Mouse (Mus musculus) olfactory bulb, adult 2 months (tissue): ENCODE results near the gene Stk17b. TPM values are rescaled to one million over a fixed set of nuclear protein-coding genes. Genes with fewer than 3 reads are reported as not detected.
"Not testable (repeated sequence)": the region's sequence is repeated elsewhere in the genome, so short reads cannot be mapped to it uniquely, and the experiment has no call there.

Experiments
- H3K27ac ChIP-seq: fragments of 200-500 bp; 2 replicates; pipeline ENCODE4 v1.5.1; 2012; ENCODE audit warnings: low read depth, low read length; ENCODE audit not compliant: insufficient read depth
- H3K4me1 ChIP-seq: fragments of 200-500 bp; 2 replicates; pipeline ENCODE4 v1.6.1; 2012; ENCODE audit warnings: low read length; ENCODE audit not compliant: control insufficient read depth, insufficient read depth
- H3K4me3 ChIP-seq: fragments of 200-500 bp; 2 replicates; pipeline ENCODE4 v1.5.1; 2012; ENCODE audit warnings: mild to moderate bottlenecking, low read depth, low read length, moderate library complexity; ENCODE audit not compliant: insufficient read depth
- CTCF ChIP-seq: fragments of 200-500 bp; IDR thresholded peaks from 2 replicates; pipeline ENCODE4 v1.5.1; 2012; ENCODE audit warnings: low read depth, mild to moderate bottlenecking, low read length, moderate library complexity; ENCODE audit not compliant: insufficient read depth
- POLR2A ChIP-seq: fragments of 200-500 bp; IDR thresholded peaks from 2 replicates; pipeline ENCODE4 v1.6.1; 2012; ENCODE audit warnings: mild to moderate bottlenecking, low read depth, low read length, moderate library complexity; ENCODE audit not compliant: insufficient read depth
- WGBS: fragments of 180-500 bp; shearing (Covaris S2); methylation state at CpG from one replicate; pipeline ENCODE4 v1.1.7; 2018; 5-methylcytosine and 5-hydroxymethylcytosine counted together
- polyA plus RNA-seq: library from polyadenylated mRNA; stranded (reverse); fragments of >200 nt; gene quantifications from 2 replicates; pipeline ENCODE4 v1.2.4, GENCODE M21; 2012; ENCODE audit warnings: low replicate concordance; ENCODE audit not compliant: missing spikeins, insufficient read depth, insufficient read length

The Stk17b gene
- polyA plus RNA-seq, 1 experiment = not detected

DNA sequence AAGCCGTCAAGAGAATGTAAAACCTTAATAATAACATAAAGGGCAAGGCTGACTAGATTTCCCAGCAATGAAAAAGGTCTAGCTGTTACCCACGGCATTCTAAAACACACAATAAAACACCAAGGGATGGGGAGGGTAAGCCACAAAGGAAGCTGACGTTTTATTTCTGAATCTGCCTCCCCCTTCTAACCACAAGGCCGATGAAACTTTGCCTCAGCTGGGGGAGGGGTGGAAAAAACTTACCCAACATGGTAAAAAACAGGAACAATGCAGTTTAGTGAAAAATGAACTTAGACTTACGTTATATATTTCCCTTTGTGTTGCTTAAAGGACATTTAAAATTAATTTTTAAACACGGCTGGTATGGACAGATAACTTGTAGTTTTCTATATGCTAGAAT lies 11.0 kb downstream of the Stk17b start:
- TF ChIP-seq CTCF = no peak
- no peak overlapping the region for H3K4me3 ChIP-seq
- H3K27ac ChIP-seq = no peak overlapping the region
- no peaks in the 10 kb centered on the region for H3K4me1 ChIP-seq
- 58% methylated on average over 6 of the region's 6 CpGs for WGBS

DNA sequence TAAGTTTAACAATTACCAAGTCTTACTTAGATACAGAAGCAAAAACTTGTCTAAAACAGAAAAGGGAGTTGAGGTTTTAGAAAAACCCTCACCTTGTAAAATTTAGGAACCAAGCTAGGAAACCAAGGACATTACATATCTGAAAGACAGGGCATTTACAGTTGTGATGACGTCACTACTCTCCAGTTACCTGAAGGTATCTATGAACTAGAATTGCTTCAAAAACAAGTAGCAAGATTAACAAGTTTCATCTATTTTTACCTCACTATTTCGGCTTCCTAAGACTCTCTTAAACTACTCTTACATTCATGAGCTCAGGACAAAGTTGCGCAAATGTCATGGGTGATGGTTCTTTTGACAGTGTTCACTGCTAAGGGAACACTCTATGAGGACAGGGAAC lies 12.1 kb downstream of the Stk17b start:
- TF ChIP-seq POLR2A (no peak), CTCF (no peak)
- H3K4me3 ChIP-seq = no peak overlapping the region
- H3K4me1 ChIP-seq = no peaks in the 10 kb centered on the region
- WGBS = 96% methylated on average over 3 of the region's 3 CpGs
- H3K27ac ChIP-seq = no peak overlapping the region

DNA sequence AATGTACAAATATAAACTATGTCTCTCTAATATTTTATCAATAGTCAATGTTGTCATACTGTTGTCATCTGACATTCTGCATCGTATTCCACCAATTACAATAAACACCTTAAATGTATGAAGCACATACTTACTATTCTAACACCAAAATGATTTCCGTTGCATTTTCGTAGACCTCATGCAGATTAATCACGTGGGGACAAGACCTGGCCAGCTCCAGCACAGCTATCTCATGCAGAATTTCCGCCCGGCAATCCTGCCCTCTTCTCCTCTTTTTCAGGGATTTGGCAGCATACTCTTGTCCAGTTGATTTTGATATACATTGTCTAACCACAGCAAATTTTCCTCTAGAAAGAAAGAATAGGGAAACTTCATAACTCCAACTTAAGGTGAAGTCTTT lies 13.5 kb downstream of the Stk17b start:
- no peak overlapping the region for H3K27ac ChIP-seq
- 91% methylated on average over 6 of the region's 6 CpGs for WGBS
- TF ChIP-seq CTCF = no peak
- TF ChIP-seq POLR2A = no peak
- H3K4me3 ChIP-seq = no peak overlapping the region
- no peaks in the 10 kb centered on the region for H3K4me1 ChIP-seq

DNA sequence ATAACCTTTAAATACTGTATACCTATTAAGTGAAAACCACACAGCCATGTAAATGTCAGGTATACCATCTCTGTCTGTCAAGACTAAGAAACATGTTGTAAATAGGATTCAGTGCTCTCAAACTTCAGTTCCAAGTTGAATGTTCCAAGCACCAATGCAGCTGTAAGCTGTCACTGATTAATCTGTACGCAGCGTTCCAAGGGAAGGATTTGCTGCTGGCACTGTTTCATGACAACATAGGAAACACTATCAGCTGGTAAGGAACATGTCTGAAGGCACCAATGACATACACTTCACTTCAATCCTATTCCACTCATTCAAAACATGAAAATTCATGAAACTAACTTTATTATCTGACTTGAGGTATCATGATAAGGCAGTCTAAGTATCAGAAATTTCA lies 18.9 kb downstream of the Stk17b start:
- Histone ChIP-seq H3K4me1 (no peaks in the 10 kb centered on the region), H3K27ac (no peak overlapping the region), H3K4me3 (no peak overlapping the region)
- 63% methylated on average over 2 of the region's 2 CpGs for WGBS
- TF ChIP-seq CTCF = no peak
- TF ChIP-seq POLR2A = no peak

- H3K4me3 ChIP-seq = no peak overlapping the region
- TF ChIP-seq POLR2A (no peak), CTCF (no peak)
- 87% methylated on average over 4 of the region's 4 CpGs for WGBS
- no peaks in the 10 kb centered on the region for H3K4me1 ChIP-seq
- no peak overlapping the region for H3K27ac ChIP-seq
These were observed 27.7 kb downstream of the Stk17b start for GRCm38 (mm10) chr1:53757316-53757715.

- H3K4me3 ChIP-seq, H3K27ac ChIP-seq, H3K4me1 ChIP-seq: not testable (repeated sequence)
- WGBS = 66% methylated on average over 2 of the region's 2 CpGs
These were observed 31.5 kb downstream of the Stk17b start for GRCm38 (mm10) chr1:53753501-53753900.

GRCm38 (mm10) chr1:53751144-53751543 lies 33.9 kb downstream of the Stk17b start:
- no peaks in the 10 kb centered on the region for H3K4me1 ChIP-seq
- no peak overlapping the region for H3K27ac ChIP-seq
- WGBS = 97% methylated on average over 1 of the region's 1 CpGs
- TF ChIP-seq POLR2A = no peak
- TF ChIP-seq CTCF = no peak
- no peak overlapping the region for H3K4me3 ChIP-seq

- H3K27ac ChIP-seq, H3K4me1 ChIP-seq, H3K4me3 ChIP-seq: not testable (repeated sequence)
- WGBS = 89% methylated on average over 7 of the region's 7 CpGs
These were observed 34.3 kb downstream of the Stk17b start for GRCm38 (mm10) chr1:53750697-53751096.

DNA sequence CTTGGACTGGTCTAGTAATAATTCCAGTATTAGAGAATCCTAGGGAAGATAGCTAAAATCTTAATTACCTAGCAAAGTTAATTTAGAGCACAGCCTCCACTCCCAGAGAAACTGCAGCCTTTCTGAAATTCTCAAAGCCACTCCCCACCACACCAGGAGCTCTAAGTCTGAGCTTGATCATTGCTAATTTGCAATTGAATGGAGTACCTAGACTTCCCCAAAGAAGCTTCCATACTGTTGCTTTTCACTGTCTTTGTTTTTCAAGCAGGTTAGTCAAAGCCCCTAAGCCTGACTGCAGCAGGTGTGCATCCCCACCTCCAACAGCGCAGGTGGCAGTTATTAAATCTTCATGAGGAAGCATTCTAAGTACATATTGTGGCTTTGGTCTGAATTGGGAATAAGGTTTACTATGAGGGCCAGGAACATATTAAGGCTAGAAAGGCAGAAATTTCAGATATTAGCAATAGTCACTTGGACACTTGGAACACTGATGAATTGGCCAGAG lies 35.1 kb downstream of the Stk17b start:
- H3K27ac ChIP-seq, H3K4me1 ChIP-seq, H3K4me3 ChIP-seq: not testable (repeated sequence)
- WGBS = 86% methylated on average over 1 of the region's 1 CpGs

GRCm38 (mm10) chr1:53748571-53748970 lies 36.5 kb downstream of the Stk17b start:
- TF ChIP-seq CTCF (no peak), POLR2A (no peak)
- 38% methylated on average over 10 of the region's 11 CpGs for WGBS

More at GRCm38 (mm10) chr1:53748571-53748970, 36.5 kb downstream of the Stk17b start:
- no peaks in the 10 kb centered on the region for H3K4me1 ChIP-seq
- H3K27ac ChIP-seq = no peak overlapping the region
- no peak overlapping the region for H3K4me3 ChIP-seq
